Comparison of ENCODE assay signal across 10 mouse cellular contexts in genomic region chr11:102643891-102644382, GRCm38 (mm10). TPM values are rescaled to one million over a fixed set of nuclear protein-coding genes. Genes with fewer than 3 reads are reported as not detected.
DNase-seq lines count a peak whose midpoint lies in the region; ATAC-seq and TF ChIP-seq lines count a peak whose summit lies in the region.
"Had no signal": no experiment of that assay in that cellular context is flagged by ENCODE, and none has a peak within 500 bp of the region (broad histone marks: within the 10 kb centered on the region; RNA-seq: fewer than 3 reads in every experiment).

No protein-coding gene starts in this region.

- H3K27ac ChIP-seq in kidney, embryonic 14.5 days (ENCODE audit: low read depth, low read length) = no peak overlapping the region
- H3K27ac ChIP-seq in intestine, postnatal 0 days (ENCODE audit: low read depth, low read length) = peak overlapping the region; percentile 55
- H3K27ac ChIP-seq in midbrain, embryonic 15.5 days = no peak overlapping the region
- H3K27ac ChIP-seq: limb, embryonic 13.5 days had no signal

- TF ChIP-seq CTCF in intestine, postnatal 0 days (IDR thresholded peaks at IDR 0.05; ENCODE audit: low read depth) = peak; percentile 50

- no peaks in the 10 kb centered on the region for H3K9me3 ChIP-seq in kidney, embryonic 14.5 days (ENCODE audit: control insufficient read depth, low read length)
- no peaks in the 10 kb centered on the region for H3K9me3 ChIP-seq in intestine, postnatal 0 days (ENCODE audit: control insufficient read depth)
- no peaks in the 10 kb centered on the region for H3K9me3 ChIP-seq in midbrain, embryonic 15.5 days
- H3K9me3 ChIP-seq: limb, embryonic 13.5 days had no signal

- ATAC-seq in kidney, embryonic 14.5 days (ENCODE audit: low FRiP score, low TSS enrichment) = no peak
- peak; percentile 99 for ATAC-seq in intestine, postnatal 0 days
- ATAC-seq in midbrain, embryonic 15.5 days (replicated peaks) = no peak

- DNase-seq in kidney, postnatal 10 days = peak; percentile 45
- peak; percentile 7 to 16 for DNase-seq in gastrocnemius, adult 8-10 months (ENCODE audit: low spot score in 2 of 2)
- peak; percentile 44 for DNase-seq in urinary bladder, adult 2 months (ENCODE audit: low spot score)
- DNase-seq in thymus, postnatal 25 days = no peak
- DNase-seq in frontal cortex, postnatal 10 days (ENCODE audit: low spot score in 2 of 2) = no peak

- H3K4me3 ChIP-seq in kidney, embryonic 14.5 days (ENCODE audit: low read length) = no peak overlapping the region
- no peak overlapping the region for H3K4me3 ChIP-seq in intestine, postnatal 0 days (ENCODE audit: low read depth, low read length)
- no peak overlapping the region for H3K4me3 ChIP-seq in midbrain, embryonic 15.5 days
- H3K4me3 ChIP-seq: limb, embryonic 13.5 days had no signal

- H3K9ac ChIP-seq in kidney, embryonic 14.5 days (ENCODE audit: low read depth, low read length) = no peak overlapping the region
- no peak overlapping the region for H3K9ac ChIP-seq in intestine, postnatal 0 days (ENCODE audit: low read depth, low read length)
- no peak overlapping the region for H3K9ac ChIP-seq in midbrain, embryonic 15.5 days
- H3K9ac ChIP-seq: limb, embryonic 13.5 days had no signal

- H3K36me3 ChIP-seq in kidney, embryonic 14.5 days (ENCODE audit: control insufficient read depth, insufficient read depth, low read length) = no peaks in the 10 kb centered on the region
- H3K36me3 ChIP-seq in intestine, postnatal 0 days (ENCODE audit: control insufficient read depth, insufficient read depth) = no peaks in the 10 kb centered on the region
- H3K36me3 ChIP-seq in midbrain, embryonic 15.5 days (replicated peaks) = no peaks in the 10 kb centered on the region
- H3K36me3 ChIP-seq: limb, embryonic 13.5 days had no signal

- no peaks in the 10 kb centered on the region for H3K27me3 ChIP-seq in kidney, embryonic 14.5 days (ENCODE audit: control insufficient read depth, insufficient read depth, low read length)
- H3K27me3 ChIP-seq in intestine, postnatal 0 days (replicated peaks; ENCODE audit: control insufficient read depth, insufficient read depth, low read length) = no peaks in the 10 kb centered on the region
- H3K27me3 ChIP-seq in midbrain, embryonic 15.5 days (replicated peaks) = no peaks in the 10 kb centered on the region
- H3K27me3 ChIP-seq: limb, embryonic 13.5 days had no signal

- 46% methylated on average over 10 of the region's 10 CpGs for WGBS in kidney, embryonic 14.5 days
- WGBS in intestine, postnatal 0 days = 18% methylated on average over 10 of the region's 10 CpGs
- WGBS in midbrain, embryonic 15.5 days = 63% methylated on average over 10 of the region's 10 CpGs

- peaks cover 7% of the 10 kb centered on the region for H3K4me1 ChIP-seq in kidney, embryonic 14.5 days (ENCODE audit: control insufficient read depth, insufficient read depth, low read length)
- H3K4me1 ChIP-seq in intestine, postnatal 0 days (replicated peaks; ENCODE audit: control insufficient read depth, insufficient read depth, low read length) = no peaks in the 10 kb centered on the region
- 0 out of 2 replicates have a peak, but pooled peaks cover under 1% of the 10 kb centered on the region for H3K4me1 ChIP-seq in midbrain, embryonic 15.5 days

- H3K4me2 ChIP-seq in kidney, embryonic 14.5 days (replicated peaks; ENCODE audit: low read depth, low read length) = no peak overlapping the region
- H3K4me2 ChIP-seq in intestine, postnatal 0 days (replicated peaks; ENCODE audit: low read depth) = no peak overlapping the region
- H3K4me2 ChIP-seq in midbrain, embryonic 15.5 days = no peak overlapping the region
- H3K4me2 ChIP-seq: limb, embryonic 13.5 days had no signal

RNA-seq across cellular contexts. Expression of gene Meioc, which starts 19.6 kb away (rescaled TPM):
- polyA plus RNA-seq in kidney, embryonic 14.5 days (2014; fragmentation: Nextera tagmentation; extraction: Ambion mirVana) = 0.40 and 1.4 TPM in 2 replicates
- total RNA-seq in gastrocnemius, adult 8-10 months (2022) = not detected
- polyA plus RNA-seq in intestine, postnatal 0 days (2015; fragmentation: Nextera tagmentation; extraction: Ambion mirVana) = 0.09 and 0.14 TPM in 2 replicates
- polyA plus RNA-seq in urinary bladder, adult 2 months (2012; rRNA removed) = 0.04 and 0.09 TPM in 2 replicates
- 0.13 TPM in 1 of 2 replicates, not detected in the other for polyA plus RNA-seq in midbrain, embryonic 15.5 days (2015; fragmentation: Nextera tagmentation; extraction: Ambion mirVana)
- polyA plus RNA-seq: cortical plate, adult 2 months had no signal

RNA-seq across cellular contexts. Expression of gene Fzd2, which starts 39.7 kb away (rescaled TPM):
- polyA plus RNA-seq in kidney, embryonic 14.5 days (2014; fragmentation: Nextera tagmentation; extraction: Ambion mirVana) = 41.7 and 49.7 TPM in 2 replicates
- 1 to 10 TPM in 3 of 4 experiments, under 1 TPM in 1; 0.75 to 1.3 (median 1.1) TPM for total RNA-seq in gastrocnemius, adult 8-10 months (2022)
- 6.0 and 6.2 TPM in 2 replicates for polyA plus RNA-seq in intestine, postnatal 0 days (2015; fragmentation: Nextera tagmentation; extraction: Ambion mirVana)
- 53.7 and 54.9 TPM in 2 replicates for polyA plus RNA-seq in urinary bladder, adult 2 months (2012; rRNA removed)
- polyA plus RNA-seq in midbrain, embryonic 15.5 days (2015; fragmentation: Nextera tagmentation; extraction: Ambion mirVana) = 7.4 and 9.5 TPM in 2 replicates

RNA-seq across cellular contexts. Expression of gene Ccdc43, which starts 53.6 kb away (rescaled TPM):
- 52.7 and 55.4 TPM in 2 replicates for polyA plus RNA-seq in kidney, embryonic 14.5 days (2014; fragmentation: Nextera tagmentation; extraction: Ambion mirVana)
- 10 to 100 TPM; 73.6 to 84.9 (median 79.9) TPM for total RNA-seq in gastrocnemius, adult 8-10 months (2022)
- polyA plus RNA-seq in intestine, postnatal 0 days (2015; fragmentation: Nextera tagmentation; extraction: Ambion mirVana) = 16.2 and 17.1 TPM in 2 replicates
- 17.3 and 17.8 TPM in 2 replicates for polyA plus RNA-seq in urinary bladder, adult 2 months (2012; rRNA removed)
- 36.6 and 37.4 TPM in 2 replicates for polyA plus RNA-seq in midbrain, embryonic 15.5 days (2015; fragmentation: Nextera tagmentation; extraction: Ambion mirVana)

Comparison
In these comparisons a context has a peak if more than half of its experiments do, and no peak if none do; other contexts are left out.
1. DNase-seq: peak in kidney, postnatal 10 days (single experiment), gastrocnemius, adult 8-10 months (2 of 2) and urinary bladder, adult 2 months (single experiment); none in thymus, postnatal 25 days (single experiment) and frontal cortex, postnatal 10 days (0 of 2).